Mouse (Mus musculus): Measurements from ENCODE around the gene Mrps7.
A peak's percentile ranks its signal among the peaks of the same experiment; 100 is the strongest.
"Not testable (repeated sequence)": the region's sequence is repeated elsewhere in the genome, so short reads cannot be mapped to it uniquely, and the experiment has no call there.

The Mrps7 gene

DNA sequence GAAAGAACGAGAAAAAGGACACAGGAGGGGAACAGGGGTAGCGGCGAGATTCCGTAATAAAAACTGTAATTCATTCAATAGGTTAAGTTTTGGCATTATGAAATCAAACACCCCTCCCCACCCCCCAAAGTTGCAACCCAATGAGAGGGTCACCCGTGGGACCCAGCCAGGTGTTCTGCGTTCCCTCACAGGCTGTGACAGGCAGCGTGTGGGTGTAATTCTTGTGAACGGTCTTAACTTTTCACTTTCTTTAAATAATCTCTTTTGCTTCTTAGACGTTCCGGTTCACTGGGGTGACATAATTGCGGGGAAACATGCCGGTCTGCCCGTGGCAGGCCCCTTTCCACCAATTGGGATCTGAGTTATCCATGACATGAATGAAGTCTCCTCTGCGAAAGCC is 41.8 kb downstream of the Mrps7 start:
- not testable (repeated sequence) for DNase-seq (ENCODE audit: low spot score in 2 of 2)

DNA sequence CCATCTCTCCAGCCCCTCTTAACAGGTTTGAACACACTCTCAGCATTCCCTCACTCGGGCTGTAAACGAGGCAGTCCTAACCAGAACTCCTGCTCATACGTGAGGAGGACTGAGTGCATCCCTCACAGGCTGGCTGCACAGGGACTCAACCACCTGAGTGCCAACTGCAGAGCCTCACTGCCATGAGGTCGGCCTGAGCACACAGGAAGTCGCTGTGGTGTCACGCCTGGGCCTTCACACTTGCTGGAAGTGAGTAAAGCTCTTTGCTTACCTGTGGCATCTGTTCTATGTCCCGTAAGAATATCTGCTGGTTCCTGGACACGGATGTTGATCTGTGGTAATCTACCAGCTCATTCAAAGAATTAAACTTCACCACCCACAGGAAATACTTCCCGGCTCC is 42.7 kb downstream of the Mrps7 start:
- no peak for DNase-seq (ENCODE audit: low spot score in 2 of 2)

GRCm38 (mm10) chr11:115647459-115647858 is 43.7 kb downstream of the Mrps7 start:
- DNase-seq (ENCODE audit: low spot score in 2 of 2) = peak; percentile 38 to 66

DNA sequence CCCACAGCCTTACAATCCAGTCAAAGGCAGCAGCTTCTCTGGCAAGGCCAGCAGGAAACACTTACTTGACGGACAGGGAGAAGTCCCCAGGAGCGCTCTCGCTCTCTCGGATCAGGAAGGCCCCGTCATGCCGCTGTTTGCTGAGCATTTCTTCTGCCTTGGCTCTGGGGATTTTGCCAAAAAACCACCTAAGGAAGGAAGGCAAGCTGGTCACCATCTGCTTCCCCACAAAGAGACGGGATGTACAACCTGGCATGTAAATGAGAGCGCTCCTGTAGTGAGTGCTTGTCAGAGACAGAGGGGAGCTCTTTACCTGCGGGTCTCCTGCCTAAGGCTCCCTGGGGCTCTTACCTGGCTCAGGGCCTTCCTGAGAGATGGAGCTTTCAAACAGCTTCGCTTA is 46.0 kb downstream of the Mrps7 start:
- DNase-seq (ENCODE audit: low spot score in 2 of 2) = peak in 1 of 2 experiments; percentile 62

DNA sequence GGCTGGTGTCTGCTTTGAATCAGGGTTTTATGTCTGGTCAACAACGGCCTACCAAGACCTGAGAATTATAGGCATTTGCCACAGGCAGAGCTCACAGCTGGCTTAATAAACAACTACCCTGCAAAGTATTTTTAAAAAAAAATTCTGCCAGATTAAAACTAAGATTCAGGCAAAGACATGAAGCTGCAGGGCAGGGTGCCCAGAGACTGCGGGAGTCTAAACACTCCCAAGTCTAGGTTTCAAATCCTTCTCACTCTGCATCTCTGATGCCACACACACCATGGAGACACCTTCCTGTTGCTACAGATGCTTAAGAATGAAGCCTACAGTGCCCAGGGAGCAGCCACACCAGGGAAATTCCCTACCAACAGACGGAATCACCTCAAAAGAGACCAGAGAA is 48.0 kb downstream of the Mrps7 start:
- no peak for DNase-seq (ENCODE audit: low spot score in 2 of 2)

GRCm38 (mm10) chr11:115653194-115653593 is 49.5 kb downstream of the Mrps7 start:
- peak in 1 of 2 experiments; percentile 61 for DNase-seq (ENCODE audit: low spot score in 2 of 2)

- DNase-seq (ENCODE audit: low spot score in 2 of 2) = no peak
Observed at GRCm38 (mm10) chr11:115654128-115654527, 50.4 kb downstream of the Mrps7 start.

All from frontal cortex, postnatal 36 days (tissue).